Mouse (Mus musculus): ENCODE measurements at regions not wholly inside any gene's neighbourhood (a gene's known extent, or its start where the extent isn't known, plus 50 kb on each side); places are given as distances from the start of the nearest gene placed in this dataset.

DNA sequence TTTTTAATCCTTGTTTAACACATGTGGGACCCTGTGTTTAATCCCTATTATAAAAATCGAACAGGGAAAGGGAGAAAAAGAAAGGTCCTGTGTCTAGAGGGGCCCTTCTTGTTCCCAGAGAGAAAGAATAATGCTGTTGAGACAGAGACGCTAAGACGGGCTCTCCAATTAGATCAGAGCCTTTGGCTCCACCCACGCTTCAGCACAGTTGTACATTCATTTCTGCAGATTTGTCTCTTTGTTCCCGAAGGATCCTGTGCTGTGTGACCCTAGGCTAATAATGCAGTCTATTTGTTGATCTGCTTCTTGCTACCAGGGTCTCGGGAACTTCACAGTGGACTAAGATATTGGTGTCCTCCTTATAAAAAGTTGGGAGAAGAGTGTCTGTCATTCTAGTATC is 92.0 kb downstream of the Cdc5l start:
- ATAC-seq (replicated peaks; ENCODE audit: low FRiP score, low TSS enrichment, poor library complexity, severe bottlenecking): no peak

DNA sequence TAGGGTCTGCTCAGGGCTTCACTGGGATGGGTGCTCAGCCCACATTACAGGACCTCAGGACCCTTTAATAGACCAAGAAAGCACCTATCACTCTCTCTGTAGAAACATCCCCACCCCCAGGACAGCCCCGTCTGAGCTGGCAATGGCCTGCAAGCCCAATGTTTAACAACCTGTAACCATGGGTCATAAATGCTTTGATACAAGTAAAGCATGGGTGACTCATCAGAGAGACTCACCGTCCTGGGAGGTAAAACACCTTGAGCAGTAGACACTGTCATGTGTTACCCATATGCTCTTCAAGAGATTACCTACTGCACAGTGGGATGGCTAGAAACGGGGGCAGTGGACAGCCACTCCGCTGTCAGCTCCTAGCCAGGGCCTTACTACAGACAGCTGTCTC is 92.7 kb downstream of the Cdc5l start:
- ATAC-seq (replicated peaks; ENCODE audit: low FRiP score, low TSS enrichment, poor library complexity, severe bottlenecking): no peak

DNA sequence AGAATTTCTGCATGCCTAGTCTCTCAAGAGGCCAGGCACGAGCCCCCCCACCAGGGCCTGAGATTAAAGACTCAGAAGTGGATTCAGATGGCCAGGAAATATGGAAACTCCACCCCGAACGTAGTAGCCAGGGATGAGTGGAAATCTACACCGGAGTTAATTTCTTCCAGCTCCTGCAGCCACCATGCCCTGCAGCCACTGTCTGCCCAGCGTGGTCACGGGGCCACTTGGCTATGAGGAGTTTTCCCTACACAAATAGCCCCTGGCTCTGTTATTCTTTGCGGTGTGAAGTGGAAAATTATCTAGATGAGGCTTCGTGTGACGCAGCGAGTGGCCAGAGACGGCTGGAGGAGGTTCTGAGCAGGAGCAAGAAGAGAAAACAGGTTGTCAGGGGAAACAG is 94.3 kb downstream of the Cdc5l start:
- ATAC-seq (replicated peaks; ENCODE audit: low FRiP score, low TSS enrichment, poor library complexity, severe bottlenecking): no peak

DNA sequence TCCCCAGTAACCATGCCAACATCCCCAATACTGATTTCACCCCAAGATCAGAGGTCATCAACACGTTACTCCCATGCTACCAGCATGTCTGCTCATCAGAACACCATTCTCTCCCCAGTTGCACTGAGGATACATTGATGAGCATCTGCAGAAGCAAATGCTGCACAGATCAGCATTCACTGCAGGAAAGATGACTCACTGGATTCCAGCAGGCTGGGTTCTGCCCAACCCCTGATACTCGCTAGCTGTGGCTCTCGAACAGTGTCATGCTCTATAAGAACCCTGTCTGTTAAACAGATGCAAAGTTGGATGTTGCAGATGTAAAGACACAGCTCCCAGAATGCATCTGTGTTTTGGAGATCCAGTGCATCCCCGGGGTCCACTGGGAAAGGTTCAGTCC is 95.5 kb downstream of the Cdc5l start:
- no peak for ATAC-seq (replicated peaks; ENCODE audit: low FRiP score, low TSS enrichment, poor library complexity, severe bottlenecking)

DNA sequence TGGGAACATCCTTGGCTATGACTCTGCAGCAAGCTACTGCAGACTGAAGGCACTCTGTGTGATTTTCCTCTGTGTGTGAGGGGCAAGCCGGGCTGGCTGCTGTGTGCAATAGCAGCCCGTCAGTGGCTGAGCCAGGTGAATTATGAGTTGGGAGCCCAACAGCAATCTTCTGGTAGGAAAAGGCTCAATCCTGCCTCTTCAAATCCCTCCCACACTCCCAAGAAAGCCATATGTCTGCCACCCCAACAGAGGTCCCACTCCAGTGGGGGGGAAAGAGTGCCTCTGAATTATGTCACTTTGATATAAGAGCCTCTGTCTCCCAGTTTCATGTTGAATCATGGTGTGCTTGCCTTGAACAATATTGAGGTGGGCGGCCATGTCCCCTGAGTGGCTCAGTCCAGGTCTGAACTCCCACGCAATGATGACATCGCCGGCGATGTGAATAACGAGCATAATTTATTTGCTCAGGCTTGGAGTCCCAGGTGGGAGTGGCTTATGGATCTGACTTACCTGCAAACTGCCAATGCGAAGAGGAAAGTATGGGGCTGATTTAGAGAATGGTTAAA is 97.9 kb downstream of the Cdc5l start:
- no peak for ATAC-seq (replicated peaks; ENCODE audit: low FRiP score, low TSS enrichment, poor library complexity, severe bottlenecking)

- no peak for ATAC-seq (replicated peaks; ENCODE audit: low FRiP score, low TSS enrichment, poor library complexity, severe bottlenecking)
Measured at GRCm38 (mm10) chr17:45334732-45335381, 98.7 kb downstream of the Cdc5l start.

DNA sequence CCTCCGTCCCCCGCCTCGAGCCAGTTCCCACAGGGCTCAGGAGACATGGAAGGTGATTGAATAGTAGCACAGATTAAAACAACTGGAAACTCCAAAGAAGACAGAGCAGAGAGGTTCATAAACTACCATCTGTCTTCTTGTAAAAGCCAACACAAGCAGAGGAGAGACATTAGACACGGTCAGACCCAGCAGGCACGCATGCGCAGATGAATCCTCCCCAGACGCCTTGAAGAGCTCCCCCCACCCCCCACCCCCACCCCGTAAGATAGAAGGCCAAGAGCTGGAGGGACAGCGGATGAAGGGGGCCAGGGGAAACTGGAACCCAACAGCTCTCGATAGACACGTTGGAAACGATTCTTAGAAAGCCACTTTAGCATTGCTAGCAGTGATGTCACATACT is 101.2 kb downstream of the Cdc5l start:
- no peak for ATAC-seq (replicated peaks; ENCODE audit: low FRiP score, low TSS enrichment, poor library complexity, severe bottlenecking)

DNA sequence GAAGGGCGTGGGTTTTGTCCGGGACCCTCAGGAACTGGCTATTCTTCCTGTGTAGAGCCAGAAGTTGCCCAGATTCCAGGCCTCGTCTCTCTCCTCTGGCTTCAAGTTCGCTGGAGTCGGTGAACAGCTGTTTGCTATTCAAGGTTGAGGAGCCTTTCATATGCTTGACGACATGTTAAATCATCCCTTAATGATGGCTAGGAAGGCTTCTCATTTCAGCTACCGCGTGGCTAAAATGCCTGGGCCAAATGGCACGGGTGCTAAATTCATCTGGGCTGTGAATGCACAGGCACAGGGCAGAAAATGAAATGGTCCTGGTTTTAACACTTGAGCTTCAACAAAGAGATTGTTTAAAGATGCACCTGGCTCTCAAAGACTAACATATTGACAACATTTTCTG is 104.3 kb downstream of the Cdc5l start:
- ATAC-seq (replicated peaks; ENCODE audit: low FRiP score, low TSS enrichment, poor library complexity, severe bottlenecking): no peak

DNA sequence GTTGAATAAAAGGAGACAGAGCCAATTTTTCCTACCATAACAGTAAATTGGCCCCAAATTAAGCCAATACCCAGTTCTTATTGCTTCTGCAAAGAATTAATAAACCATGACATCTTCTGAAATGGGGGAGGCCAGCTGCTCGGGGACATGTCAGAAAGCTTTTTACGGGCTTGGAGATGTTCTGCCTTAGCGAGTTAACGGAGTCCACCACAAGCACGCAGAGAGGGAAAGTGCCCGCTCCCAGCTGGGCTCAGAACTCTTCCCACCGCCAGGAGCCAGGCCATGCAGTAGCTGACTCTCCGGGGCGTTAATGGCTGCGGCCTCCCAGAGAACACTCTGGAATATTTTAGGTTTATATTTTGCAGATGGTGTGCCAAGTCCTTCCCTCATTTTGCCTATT is 106.8 kb downstream of the Cdc5l start:
- ATAC-seq (replicated peaks; ENCODE audit: low FRiP score, low TSS enrichment, poor library complexity, severe bottlenecking): no peak

GRCm38 (mm10) chr17:45326173-45326572 is 107.4 kb downstream of the Cdc5l start:
- ATAC-seq (replicated peaks; ENCODE audit: low FRiP score, low TSS enrichment, poor library complexity, severe bottlenecking): no peak

DNA sequence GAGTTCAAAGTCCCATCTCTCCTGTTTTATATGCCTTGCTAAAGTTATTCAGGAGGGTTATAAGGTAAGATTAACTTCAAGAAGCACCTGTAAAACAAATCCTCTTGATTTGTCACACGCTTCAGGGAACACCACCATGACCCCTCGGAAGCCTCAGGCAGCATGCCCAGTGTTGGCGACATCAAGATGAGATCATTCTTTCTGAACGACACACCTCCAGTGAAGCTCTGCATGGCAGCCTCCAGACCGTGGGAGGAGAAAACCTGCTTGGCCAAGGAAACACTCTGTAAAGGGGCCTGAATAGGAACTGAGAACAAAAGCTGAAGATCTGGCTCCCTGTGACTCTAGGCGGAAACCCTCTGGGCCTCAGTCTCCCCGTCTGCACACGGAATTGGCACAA is 110.7 kb downstream of the Cdc5l start:
- ATAC-seq (replicated peaks; ENCODE audit: low FRiP score, low TSS enrichment, poor library complexity, severe bottlenecking): no peak

DNA sequence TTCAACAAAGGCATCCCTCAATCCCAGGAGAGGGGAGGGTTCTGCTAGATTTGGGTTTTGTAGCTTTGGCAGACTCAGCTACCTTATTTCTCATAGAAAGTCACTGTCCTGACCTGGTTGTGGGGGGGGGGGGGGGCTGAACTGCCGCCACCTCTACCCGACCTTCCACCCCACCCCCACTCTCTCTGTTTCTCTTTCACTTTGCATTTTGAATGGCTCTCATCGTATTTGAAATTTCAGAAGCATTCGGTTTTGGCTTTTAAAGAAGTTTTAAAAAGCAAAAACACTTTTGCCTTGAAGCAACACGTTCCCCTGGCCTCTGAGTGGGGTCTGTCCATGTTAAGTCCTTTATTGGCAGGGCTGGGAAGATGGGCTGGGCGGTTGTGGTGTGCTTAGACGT is 113.5 kb downstream of the Cdc5l start:
- no peak for ATAC-seq (replicated peaks; ENCODE audit: low FRiP score, low TSS enrichment, poor library complexity, severe bottlenecking)

DNA sequence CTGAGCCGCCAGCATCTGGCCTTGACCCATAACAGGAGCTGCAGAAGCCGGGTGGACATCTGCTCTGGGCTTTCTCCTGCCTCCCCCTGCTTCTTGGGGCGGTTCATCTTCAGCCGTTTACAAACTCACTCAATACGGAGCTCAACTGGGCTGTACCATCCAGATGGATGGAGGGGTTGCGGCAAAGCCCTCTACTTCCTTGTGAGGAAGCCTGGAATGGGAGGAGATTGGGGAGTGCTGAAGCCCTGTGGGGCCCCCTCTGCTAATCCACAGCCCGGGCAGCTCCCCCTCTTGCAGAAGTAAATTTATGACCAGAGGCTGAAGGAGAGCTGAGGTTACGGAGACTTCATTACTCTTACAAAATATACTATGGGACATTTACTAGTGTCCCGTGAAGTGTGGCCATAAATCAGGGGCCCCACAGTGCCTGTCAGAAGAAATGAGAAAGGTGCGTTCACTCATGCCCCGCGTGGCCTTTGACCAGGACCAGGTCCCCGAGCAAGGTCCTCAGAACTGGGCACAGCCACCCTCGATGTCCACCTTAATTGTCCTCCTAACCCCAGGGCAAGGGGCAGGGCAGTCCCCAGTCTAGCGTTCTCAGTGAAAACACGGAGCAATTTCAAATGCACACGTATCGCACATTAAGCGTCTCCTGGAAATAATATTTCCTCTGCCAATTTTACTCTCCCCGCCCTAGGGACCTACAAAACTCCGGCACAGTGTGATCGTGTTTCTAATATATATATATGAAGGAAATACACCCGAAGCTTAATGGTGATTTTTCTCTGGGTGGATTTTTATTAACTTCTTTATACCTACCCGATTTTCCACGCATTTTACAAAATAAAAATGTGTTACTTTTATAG is 115.1 kb downstream of the Cdc5l start:
- ATAC-seq (replicated peaks; ENCODE audit: low FRiP score, low TSS enrichment, poor library complexity, severe bottlenecking): no peak

DNA sequence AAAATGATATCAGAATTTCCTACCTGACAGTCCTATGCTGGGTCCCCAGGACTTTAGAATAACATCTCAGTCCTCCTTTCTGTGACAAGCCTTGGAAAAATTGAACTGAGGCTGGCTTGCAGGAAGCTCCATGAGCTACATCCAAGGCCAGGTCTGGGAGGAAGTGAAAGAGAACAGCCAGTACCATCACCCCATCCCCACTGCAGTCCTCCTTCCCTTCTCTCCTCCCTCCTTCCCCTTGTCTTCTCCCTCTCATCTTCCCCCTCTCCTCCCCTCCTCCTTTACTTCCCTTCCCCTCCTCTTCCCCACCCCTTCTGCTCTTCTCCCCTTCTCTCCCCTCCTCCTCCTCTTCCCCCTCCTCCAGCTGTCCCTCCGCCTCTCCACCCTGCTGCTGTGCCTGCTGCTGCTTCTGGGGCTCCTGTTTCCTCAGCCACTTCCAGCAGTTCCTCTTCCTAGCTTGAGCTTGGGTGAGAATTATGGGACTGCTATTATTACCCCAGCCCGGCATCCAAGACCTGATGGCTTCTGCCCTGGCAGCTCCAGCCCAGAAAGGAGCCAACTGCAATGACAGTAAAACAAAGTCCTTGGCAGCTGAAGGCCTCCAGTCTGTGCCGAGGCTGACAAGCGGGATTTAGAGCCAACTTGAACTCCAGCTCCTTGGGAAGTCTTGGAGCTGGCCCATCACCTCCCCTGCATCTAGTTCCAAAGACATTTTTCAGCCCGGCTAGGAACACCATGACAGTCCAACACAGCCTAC is 120.8 kb downstream of the Cdc5l start:
- ATAC-seq (replicated peaks; ENCODE audit: low FRiP score, low TSS enrichment, poor library complexity, severe bottlenecking): no peak

- ATAC-seq (replicated peaks; ENCODE audit: low FRiP score, low TSS enrichment, poor library complexity, severe bottlenecking): no peak
Measured at GRCm38 (mm10) chr17:45306506-45306905, 127.0 kb downstream of the Cdc5l start.

DNA sequence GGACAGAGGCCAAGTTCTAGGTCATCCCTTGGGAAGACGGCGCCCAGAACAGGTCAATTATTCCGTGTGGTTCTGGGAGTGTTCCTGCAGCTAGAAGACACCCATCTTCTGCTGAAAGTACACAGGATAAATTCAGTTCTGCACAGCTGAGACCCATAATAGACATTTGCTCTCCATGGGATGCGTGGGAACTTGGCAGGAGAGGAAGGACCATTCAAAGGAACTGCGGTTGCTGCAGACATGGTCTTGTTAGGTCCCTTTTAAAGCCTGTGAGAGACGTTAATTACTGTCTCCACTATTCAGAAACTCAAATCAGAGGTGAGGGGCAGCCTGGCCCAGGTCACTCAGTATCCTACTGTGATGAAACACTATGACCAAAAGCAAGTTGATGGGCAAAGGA is 130.4 kb downstream of the Cdc5l start:
- no peak for ATAC-seq (replicated peaks; ENCODE audit: low FRiP score, low TSS enrichment, poor library complexity, severe bottlenecking)

DNA sequence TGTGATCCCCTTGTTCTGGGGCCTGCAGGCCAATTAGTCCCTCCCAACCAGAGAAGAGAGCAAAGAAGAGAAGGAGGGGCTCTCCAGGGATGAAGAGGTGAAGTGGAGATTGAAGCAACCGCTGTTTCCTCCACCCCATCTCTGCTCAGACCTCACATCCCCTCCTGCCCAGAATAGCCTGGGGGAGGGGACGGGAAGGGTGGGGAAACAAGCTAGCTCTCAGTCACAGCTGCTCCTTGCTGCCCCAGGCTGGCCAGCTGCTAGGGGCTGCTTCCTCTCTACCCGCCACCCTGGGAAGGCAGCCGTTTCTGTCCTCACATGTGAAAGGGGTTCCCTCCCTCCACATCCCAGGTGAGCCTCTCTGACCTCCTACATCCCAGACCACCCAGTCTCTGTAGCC is 135.2 kb downstream of the Cdc5l start:
- no peak for ATAC-seq (replicated peaks; ENCODE audit: low FRiP score, low TSS enrichment, poor library complexity, severe bottlenecking)

DNA sequence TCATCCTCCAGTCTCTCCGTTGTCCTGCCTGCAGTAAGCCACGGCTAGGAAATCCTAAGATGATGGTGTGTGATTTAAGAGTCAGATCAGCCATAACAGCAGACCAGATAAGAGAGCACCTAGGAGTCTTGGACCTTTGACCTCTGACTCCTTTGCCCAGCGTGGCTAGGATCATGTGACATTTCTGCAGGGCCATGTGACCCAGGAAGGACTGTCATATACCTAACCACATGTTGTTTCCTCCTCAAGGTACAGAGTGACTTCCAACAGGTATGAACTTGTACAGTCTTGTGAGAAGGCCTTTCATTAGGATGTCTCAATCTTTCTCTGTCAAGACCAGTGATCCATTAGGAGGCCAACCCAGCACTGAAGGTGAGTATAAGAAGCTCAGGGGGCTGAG is 135.7 kb downstream of the Cdc5l start:
- no peak for ATAC-seq (replicated peaks; ENCODE audit: low FRiP score, low TSS enrichment, poor library complexity, severe bottlenecking)

DNA sequence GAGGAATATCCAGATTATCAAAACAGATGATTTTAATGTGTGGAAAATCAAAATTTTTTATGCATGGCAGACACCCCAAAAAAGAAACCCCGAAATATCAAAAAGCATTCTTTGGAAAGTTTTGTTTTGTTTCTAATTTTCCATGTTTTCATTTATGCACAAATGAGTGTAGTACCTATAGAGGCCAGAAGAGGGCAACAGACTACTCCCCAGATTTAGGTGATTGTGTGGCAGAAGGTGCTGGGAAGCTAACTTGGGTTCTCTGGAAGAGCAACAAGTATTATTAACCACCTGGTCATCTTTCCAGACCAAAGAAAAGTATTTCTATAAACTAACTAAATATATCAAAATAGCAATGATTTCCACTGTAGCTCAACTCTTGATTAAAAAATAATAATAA is 137.2 kb downstream of the Cdc5l start:
- ATAC-seq (replicated peaks; ENCODE audit: low FRiP score, low TSS enrichment, poor library complexity, severe bottlenecking): no peak

DNA sequence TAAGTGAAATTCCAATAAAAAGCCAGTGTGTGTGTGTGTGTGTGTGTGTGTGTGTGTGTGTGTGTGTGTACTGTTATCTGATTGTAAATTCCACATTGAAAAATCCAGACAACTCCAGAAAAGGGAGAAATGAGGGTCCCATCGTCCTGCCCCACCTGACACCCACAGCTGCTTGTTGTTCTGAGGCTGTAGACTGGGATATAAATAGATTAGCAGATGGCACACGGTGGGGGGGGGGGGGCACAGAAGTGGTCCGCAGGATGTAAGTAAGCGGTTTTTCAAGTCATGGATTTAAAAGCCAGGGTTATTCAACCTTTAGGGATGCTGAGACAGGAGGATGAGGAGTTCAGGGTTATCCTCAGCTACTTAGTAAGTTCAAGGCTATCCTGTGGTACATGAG is 138.7 kb downstream of the Cdc5l start:
- no peak for ATAC-seq (replicated peaks; ENCODE audit: low FRiP score, low TSS enrichment, poor library complexity, severe bottlenecking)

Measured in megakaryocyte-erythroid progenitor cell, adult 5-6 weeks (primary cell).